Mouse (Mus musculus) T-helper 17 cell (primary cell): Measurements from ENCODE around the gene Cnpy4.

Source experiments
- in situ Hi-C, 2 experiments: fragments of 300-600 bp; cut with MboI, MseI; formaldehyde crosslinking; loops; 1 replicate in 1 of 2; 2 replicates in 1 of 2; pipeline ENCODE4 v1.15.1; 2025; ENCODE audit warnings: high pct_unique_total_duplicates in 2 of 2

Cnpy4 gene

DNA sequence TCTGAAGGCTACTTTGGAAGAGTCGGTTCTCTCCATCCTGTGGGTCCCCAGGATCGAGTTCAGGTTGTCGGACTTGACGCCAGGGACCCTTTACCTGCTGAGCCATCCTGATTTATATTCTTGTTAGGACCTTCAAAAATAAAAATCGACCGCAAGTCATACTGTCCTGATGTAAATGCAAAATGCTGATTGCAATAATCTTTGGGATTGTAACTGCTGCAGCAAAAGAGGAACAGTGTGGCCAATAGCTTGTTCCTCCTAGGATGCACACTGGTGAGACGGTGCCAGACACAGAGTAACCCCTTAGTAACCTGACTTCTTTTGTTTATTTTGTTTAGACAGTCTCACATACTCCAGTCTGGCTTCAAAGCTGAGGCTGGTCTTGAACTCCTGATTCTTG lies 8.2 kb downstream of the Cnpy4 start:
- in situ Hi-C loops: loop anchor here in 1 of 2 experiments (5.0 kb wide), 1 partner anchor 427 kb away; the partner anchor contains the start of gene A430033K04Rik

DNA sequence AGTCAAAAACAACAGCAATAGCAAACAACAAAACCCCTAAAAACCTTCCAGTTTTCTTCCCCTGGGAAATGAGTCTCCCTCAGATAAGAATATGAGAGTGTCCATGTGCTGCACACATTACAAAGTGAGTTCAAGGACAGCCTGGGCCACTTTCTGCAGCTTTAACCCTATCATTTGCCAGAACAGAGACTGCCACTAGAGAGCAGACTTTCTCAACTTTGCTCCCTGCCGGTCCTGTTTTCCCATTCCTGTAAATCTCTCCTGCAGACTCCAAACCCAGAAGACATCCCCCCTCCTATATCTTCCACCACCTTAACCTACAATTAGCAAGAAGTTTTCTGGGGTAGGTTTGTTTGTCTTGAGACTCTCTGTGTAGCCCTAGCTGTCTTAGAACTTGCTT lies 12.3 kb downstream of the Cnpy4 start:
- in situ Hi-C loops: loop anchor here in 1 of 2 experiments (5.0 kb wide), 1 partner anchor 423 kb away; the partner anchor contains the start of gene A430033K04Rik

DNA sequence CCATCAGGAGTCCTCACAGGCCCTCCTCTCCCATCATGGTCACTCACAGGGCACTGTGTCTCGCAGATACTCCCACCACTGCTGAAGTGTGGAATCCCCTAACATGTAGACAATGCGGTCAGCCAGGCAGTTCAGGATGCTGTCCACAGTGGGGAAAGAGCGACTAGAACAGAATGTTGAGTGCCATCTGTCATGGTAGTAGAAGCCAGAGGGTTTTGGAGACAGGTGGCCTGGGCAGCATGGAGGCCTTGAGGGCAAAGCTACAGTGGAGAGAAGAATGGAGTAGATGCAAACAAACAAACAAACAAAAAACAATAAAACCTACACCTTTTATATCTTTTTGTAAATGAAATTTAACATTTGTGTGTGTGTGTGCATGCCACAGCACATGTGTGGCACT lies 14.8 kb downstream of the Cnpy4 start:
- in situ Hi-C loops: loop anchor here in 1 of 2 experiments (10.0 kb wide), 1 partner anchor 513 kb away; no protein-coding TSS in a partner anchor

DNA sequence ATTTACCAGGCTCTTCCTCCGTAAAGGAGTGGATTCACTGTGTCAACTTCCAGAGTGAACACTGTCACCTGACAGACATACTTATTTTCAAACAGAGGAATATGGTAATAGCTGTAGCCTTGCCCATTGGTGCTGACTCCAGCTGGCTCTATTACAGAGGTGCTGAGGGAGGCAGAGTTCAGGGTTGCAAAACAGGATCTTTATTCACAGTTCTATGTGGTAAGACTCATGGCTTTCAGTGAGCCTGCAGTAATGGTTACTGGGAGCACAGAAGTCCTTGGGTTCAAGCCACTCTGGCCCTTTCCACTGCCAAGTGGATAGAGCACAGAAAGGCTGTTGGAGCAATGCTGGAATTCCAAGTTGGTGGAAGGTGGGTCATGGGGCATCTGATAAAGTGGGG lies 20.0 kb downstream of the Cnpy4 start:
- in situ Hi-C loops: loop anchor here in 1 of 2 experiments (10.0 kb wide), 1 partner anchor 508 kb away; no protein-coding TSS in a partner anchor

DNA sequence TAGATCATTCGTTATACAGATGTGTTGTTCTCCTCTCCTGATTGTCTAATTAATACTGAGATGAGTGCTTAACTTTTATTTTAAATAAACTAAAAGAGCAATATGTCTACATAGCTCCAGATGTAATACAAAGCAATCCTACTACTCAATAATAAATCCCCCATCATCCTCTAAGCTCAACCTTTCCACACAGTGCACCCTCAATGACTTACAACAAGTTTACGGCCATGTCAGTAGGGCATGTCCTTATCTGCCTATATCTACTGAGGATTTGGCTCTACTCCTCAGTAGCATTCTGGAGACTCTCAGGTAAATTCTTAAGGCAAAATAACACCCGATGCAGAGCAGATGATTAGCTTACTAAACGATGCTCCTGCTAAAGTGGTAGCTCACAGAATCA lies 20.6 kb downstream of the Cnpy4 start:
- in situ Hi-C loops: loop anchor here in 1 of 2 experiments (10.0 kb wide), 1 partner anchor 507 kb away; no protein-coding TSS in a partner anchor

DNA sequence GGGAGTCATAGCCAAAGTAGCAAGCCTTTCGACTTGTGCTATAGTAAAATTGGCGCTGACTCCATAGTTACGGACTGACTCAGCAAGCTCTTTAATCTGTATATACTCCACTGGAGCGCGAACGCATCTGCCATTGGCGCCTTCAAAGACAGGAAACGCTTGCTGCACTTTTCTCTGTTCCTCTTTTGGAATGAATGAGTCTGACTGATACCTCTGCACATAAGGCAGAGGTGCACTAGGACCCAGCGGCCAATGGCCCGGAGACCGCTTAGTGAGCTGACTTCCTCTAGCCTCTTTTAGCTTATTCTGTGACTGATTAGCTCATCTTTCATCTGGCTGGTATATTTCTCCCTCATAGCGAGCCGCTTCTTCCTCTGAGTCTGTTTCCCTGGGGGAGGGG lies 29.3 kb downstream of the Cnpy4 start:
- in situ Hi-C loops: loop anchor here in 1 of 2 experiments (10.0 kb wide), 1 partner anchor 498 kb away; no protein-coding TSS in a partner anchor

DNA sequence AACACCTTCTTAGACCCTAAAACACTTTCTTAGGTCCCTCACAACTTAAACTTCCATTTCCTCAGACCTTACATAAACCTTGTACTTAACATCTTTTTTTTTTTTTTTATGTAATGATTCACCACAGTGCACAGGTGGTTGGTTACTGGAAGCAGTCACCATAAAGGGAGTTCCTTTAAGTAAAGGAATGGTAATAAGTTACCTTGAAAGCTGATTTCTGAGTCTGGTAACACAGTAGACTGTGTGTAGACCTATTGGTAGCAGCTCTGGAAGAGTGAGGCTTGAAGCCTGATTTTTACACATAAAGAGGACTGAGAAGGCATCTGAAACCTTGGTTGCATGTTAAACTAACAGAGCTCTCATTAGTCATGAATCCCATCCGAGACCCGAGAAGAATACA lies 32.6 kb downstream of the Cnpy4 start:
- in situ Hi-C loops: loop anchor here in 1 of 2 experiments (10.0 kb wide), 1 partner anchor 495 kb away; no protein-coding TSS in a partner anchor

DNA sequence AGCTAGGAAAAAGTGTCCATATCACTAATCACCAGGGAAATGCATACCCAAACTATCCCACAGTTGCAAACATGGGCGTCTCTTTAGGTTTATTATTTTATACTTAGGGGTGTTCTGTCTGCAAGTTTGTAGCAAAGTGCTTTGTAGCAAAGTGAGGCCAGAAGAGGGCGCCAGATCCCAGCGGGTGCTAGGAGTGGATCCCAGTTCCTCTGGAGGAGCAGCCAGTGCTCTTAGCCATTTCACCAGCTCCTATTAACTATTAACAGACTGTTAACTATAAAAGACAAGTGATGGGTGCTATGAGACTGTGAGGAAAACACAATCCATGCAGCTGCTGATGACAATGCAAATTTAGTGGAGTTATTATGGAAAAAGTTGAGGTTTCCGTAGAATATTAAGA lies 34.8 kb downstream of the Cnpy4 start:
- in situ Hi-C loops: no loop called here

DNA sequence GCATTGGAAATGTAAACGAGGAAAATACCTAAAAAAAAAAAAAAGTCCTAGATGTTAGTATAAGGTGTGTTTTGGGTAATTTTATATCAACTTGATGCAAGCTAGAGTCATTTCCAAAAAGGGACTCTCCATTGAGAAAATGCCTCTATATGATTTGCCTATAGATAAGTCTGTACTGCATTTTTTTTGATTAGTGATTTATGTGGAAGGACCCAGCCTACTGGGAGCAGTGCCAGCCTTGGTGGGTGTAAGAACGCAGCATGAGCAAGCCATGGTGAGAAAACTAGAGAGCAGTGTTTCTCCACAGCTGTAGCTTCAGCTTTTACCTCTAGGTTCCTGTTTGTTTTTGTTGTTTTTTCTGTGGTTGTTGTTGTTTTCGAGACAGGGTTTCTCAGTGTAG lies 36.0 kb downstream of the Cnpy4 start:
- in situ Hi-C loops: no loop called here

DNA sequence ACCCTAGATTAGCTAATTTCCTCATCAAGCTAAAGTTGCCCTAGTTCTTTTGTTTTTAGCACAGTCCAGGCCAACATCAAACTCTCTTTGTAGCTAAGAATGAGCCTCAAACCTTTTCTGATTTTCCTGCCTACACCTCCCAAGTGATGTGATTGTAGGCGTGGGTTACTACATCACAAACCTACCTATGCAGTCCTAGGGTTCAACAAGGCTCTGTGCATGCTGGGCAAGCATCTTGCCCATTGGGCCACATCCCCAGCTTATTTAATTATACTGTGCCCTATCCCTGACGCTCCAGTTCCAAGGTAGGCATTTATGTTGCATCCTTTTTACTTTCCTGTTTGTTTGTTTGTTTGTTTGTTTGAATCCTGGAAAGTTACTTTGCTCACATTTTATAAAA lies 38.4 kb downstream of the Cnpy4 start, which contains the start of gene Nxpe5:
TSS of gene Nxpe5 (plus strand) at position 199 of the 400 bp plus-strand sequence.
- in situ Hi-C loops: no loop called here

DNA sequence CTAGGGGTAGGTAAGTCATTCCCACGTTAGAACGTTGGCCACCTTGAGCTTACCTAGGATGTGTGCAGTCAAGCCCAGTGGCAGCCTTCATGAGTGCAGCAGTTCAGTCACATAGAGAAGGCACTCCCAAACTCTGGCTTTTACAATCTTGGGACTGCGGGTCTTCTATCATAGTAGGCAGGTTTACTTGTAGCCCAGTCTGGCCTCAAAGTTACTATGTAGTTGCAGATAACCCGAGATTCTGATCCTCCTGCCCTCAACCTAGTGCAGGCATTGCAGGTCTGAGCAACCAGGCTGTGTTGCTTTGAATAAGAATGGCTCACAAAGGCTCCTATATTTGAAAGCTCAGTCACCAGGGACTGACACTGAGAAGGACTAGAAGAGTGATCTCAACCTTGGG lies 39.2 kb downstream of the Cnpy4 start:
- in situ Hi-C loops: no loop called here

DNA sequence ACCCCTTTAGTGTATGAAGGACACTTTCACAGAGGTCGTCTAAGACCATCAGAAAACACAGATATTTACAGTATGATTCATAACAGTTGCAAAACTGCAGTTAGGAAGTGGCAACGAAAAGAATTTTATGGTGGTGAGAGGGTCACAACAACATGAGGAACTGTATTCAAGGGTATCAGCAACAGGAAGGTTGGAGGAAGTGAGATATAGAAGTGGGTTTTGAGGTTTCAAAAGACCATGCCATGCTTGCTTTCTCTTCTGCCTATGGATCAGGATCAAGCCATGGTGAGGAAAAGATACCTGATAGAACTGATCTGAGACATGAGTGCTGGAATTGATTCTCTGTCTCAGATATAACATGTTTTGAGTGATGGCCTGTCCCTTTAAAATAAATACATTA lies 40.1 kb downstream of the Cnpy4 start:
- in situ Hi-C loops: no loop called here

DNA sequence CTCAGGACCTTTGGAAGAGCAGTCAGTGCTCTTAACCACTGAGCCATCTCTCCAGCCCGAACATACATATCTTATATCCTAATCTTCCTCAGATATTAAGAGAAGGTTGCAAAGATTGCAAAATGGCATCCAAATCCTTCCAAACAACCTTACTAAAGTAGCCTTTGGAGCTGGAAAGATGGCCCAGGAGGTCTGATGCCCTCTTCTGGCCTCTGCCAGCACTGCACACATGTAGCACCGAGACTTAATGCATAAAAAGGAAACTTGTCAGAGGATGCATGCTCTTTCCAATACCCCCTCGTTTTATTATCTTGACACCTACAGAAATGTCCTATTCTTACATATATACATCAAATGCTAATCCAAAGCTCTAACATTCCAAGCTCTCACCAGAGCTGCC lies 40.7 kb downstream of the Cnpy4 start:
- in situ Hi-C loops: no loop called here

DNA sequence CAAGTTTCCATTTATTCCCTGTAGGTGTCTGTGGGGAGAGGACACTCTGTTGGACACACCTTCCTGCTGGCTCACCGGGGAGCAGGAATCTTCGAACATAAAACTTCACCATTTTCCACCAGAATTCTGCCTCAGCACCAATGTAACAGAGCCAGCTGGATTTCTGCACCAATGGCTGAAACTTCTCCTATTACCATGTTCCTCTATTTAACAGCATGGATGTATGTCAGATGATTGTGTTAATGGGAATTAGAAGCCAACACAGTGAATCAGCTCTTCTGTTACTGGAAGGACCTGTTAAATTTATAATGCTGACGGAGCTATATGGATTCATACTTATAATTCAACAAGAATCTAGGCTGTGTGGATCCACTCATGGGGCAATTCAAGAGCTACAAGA lies 42.2 kb downstream of the Cnpy4 start:
- in situ Hi-C loops: no loop called here

DNA sequence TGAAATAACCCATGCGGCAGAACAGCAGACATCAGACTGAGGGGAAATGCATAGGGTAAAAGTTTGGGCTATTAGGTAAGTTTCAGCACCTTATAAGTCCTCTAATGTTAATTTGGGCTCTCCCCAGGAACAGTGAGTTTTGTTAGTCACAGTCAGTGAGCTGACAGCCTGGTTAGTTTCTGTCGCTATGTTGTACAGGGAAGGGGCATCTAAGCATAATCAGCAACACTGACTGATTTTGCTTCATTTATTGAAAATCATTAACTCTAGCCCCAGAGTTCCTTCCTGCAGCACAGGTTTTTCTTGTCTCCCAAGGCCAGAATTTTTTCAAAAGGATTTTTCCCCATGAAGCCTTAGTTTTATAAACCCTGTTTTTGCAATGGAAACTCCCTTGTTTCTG lies 46.5 kb downstream of the Cnpy4 start:
- in situ Hi-C loops: no loop called here

DNA sequence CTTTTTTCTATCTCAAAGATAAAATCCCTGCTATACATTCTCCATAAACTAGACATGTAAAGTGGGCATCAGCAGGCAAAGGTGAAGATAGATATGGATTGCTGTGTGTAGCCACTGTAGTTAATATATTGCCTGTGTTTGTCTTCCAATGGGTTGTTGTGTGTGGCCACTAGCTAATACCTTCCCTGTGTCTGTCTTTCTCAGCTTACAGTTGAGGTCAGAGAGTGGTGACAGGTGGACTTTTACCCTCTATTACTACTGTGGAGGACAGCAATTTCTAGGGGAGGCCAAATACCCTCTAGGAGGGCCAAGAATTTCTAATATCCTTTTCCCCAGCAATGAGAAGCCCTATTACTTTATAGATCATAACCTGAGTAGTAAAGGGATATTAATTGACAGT lies 46.9 kb downstream of the Cnpy4 start:
- in situ Hi-C loops: no loop called here

DNA sequence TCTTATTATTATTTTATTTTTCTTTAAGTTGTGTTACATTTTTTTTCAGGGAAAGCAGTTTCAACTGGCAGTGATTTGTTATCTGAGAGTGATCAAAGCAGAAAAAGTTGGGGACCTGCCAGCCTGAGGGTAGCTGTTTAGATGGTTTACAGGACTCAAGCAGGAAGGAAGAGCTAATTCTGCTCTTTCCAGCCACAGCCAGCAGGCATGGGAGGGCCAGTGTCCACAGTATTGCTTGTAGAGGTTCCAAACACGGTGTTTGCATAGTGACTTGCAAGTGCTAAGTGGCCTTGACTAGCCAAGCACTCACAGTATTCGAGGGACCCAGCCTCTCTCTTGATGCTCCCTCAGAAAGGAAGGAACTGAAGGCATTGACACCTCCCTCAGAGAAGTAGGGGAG lies 54.2 kb downstream of the Cnpy4 start:
- in situ Hi-C loops: no loop called here
